Comparison of ENCODE assay signal across 9 mouse cellular contexts in the genomic region with DNA sequence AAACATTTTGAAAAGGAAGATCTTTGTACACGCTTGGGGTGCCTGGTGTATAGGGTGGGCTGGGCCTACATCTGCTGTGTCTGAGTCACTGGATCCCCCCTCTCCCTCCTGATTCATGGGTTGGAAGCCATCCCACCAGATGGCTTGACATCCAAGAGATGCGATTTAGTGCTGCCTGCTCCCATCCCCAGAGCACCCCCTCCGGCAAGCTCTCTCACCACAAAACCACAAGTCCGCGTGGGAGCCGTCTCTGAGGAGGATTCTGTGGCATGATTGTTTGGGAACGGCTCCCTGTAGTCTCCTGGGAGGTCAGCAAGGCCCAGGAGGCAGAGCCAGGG. TPM values are rescaled to one million over a fixed set of nuclear protein-coding genes. Genes with fewer than 3 reads are reported as not detected.
A peak's percentile ranks its signal among the peaks of the same experiment; 100 is the strongest.
DNase-seq lines count a peak whose midpoint lies in the region; ATAC-seq and TF ChIP-seq lines count a peak whose summit lies in the region.
"Had no signal": no experiment of that assay in that cellular context is flagged by ENCODE, and none has a peak within 500 bp of the region (broad histone marks: within the 10 kb centered on the region; RNA-seq: fewer than 3 reads in every experiment).

No protein-coding gene starts in this region.

- H3K27ac ChIP-seq in lung, embryonic 16.5 days (ENCODE audit: low read length) = peak overlapping the region; percentile 55
- H3K27ac ChIP-seq in gastrocnemius, adult 2 months = peak overlapping the region; percentile 61
- no peak overlapping the region for H3K27ac ChIP-seq in midbrain, embryonic 11.5 days (ENCODE audit: low read depth, low read length)

- no peak overlapping the region for H3K4me2 ChIP-seq in lung, embryonic 16.5 days (ENCODE audit: low read depth, low read length)
- no peak overlapping the region for H3K4me2 ChIP-seq in midbrain, embryonic 11.5 days
- H3K4me2 ChIP-seq: limb, embryonic 13.5 days had no signal

- H3K36me3 ChIP-seq in lung, embryonic 16.5 days (ENCODE audit: control insufficient read depth, insufficient read depth, low read length) = no peaks in the 10 kb centered on the region
- H3K36me3 ChIP-seq in midbrain, embryonic 11.5 days (ENCODE audit: control insufficient read depth, insufficient read depth, low read length) = no peaks in the 10 kb centered on the region
- H3K36me3 ChIP-seq: limb, embryonic 13.5 days had no signal

- no peak for ATAC-seq in lung, embryonic 16.5 days (ENCODE audit: low read depth)
- ATAC-seq in midbrain, embryonic 11.5 days (ENCODE audit: low FRiP score) = no peak
- ATAC-seq in megakaryocyte-erythroid progenitor cell, adult 5-6 weeks (replicated peaks; ENCODE audit: low FRiP score, low TSS enrichment, poor library complexity, severe bottlenecking) = no peak
- ATAC-seq in erythroblast, adult 5-6 weeks (replicated peaks; ENCODE audit: low FRiP score, poor library complexity, severe bottlenecking) = no peak

- TF ChIP-seq CTCF in gastrocnemius, adult 2 months (IDR thresholded peaks at IDR 0.05) = no peak

- peaks cover 11% of the 10 kb centered on the region for H3K9me3 ChIP-seq in lung, embryonic 16.5 days (ENCODE audit: control insufficient read depth, low read length)
- no peaks in the 10 kb centered on the region for H3K9me3 ChIP-seq in midbrain, embryonic 11.5 days (ENCODE audit: control insufficient read depth, low read length)

- WGBS in lung, embryonic 16.5 days = 49% methylated on average over 7 of the region's 7 CpGs
- 73% methylated on average over 7 of the region's 7 CpGs for WGBS in midbrain, embryonic 11.5 days

- no peaks in the 10 kb centered on the region for H3K27me3 ChIP-seq in lung, embryonic 16.5 days (ENCODE audit: control insufficient read depth, insufficient read depth, low read depth, low read length)
- H3K27me3 ChIP-seq in midbrain, embryonic 11.5 days (ENCODE audit: control insufficient read depth, insufficient read depth, low read length) = no peaks in the 10 kb centered on the region
- H3K27me3 ChIP-seq: limb, embryonic 13.5 days had no signal

- DNase-seq in lung, postnatal 25 days (ENCODE audit: low spot score) = no peak
- DNase-seq in gastrocnemius, adult 2 months = peak; percentile 65
- DNase-seq in layer of hippocampus, adult 18-20 months (ENCODE audit: low spot score in 2 of 2) = peak; percentile 88 to 92
- DNase-seq in ovary, postnatal 10 days (ENCODE audit: low spot score) = peak; percentile 60
- no peak for DNase-seq in midbrain, embryonic 11.5 days (ENCODE audit: low spot score, missing footprints)

- H3K4me1 ChIP-seq in lung, embryonic 16.5 days (replicated peaks; ENCODE audit: control insufficient read depth, insufficient read depth, low read length) = peaks cover 17% of the 10 kb centered on the region
- H3K4me1 ChIP-seq in midbrain, embryonic 11.5 days (ENCODE audit: control insufficient read depth, insufficient read depth, low read length) = no peaks in the 10 kb centered on the region

- H3K4me3 ChIP-seq in lung, embryonic 16.5 days (ENCODE audit: low read length) = no peak overlapping the region
- no peak overlapping the region for H3K4me3 ChIP-seq in gastrocnemius, adult 2 months
- H3K4me3 ChIP-seq in midbrain, embryonic 11.5 days (ENCODE audit: low read depth, low read length) = no peak overlapping the region
- H3K4me3 ChIP-seq: limb, embryonic 13.5 days had no signal

- H3K9ac ChIP-seq in lung, embryonic 16.5 days (ENCODE audit: low read length) = no peak overlapping the region
- no peak overlapping the region for H3K9ac ChIP-seq in midbrain, embryonic 11.5 days (ENCODE audit: low read length)
- H3K9ac ChIP-seq: limb, embryonic 13.5 days had no signal

- intact Hi-C loops in gastrocnemius, adult 2 months (cut with DNase I) = no loop called here

RNA-seq across cellular contexts. Expression of a gene that starts 45.5 kb away (rescaled TPM):
- 282 and 283 TPM in 2 replicates for polyA plus RNA-seq in lung, embryonic 16.5 days (2015; fragmentation: Nextera tagmentation; extraction: Ambion mirVana)
- total RNA-seq in gastrocnemius, adult 2 months (2021) = 10 to 100 TPM; 28.5 to 59.5 TPM
- total RNA-seq in layer of hippocampus, adult 18-20 months (2021) = 1 to 10 TPM; 6.0 TPM
- polyA plus RNA-seq in midbrain, embryonic 11.5 days (2014; fragmentation: Nextera tagmentation; extraction: Ambion mirVana) = 10.7 and 10.8 TPM in 2 replicates
- 0.70 TPM in 1 of 2 replicates, not detected in the other for total RNA-seq in megakaryocyte-erythroid progenitor cell, adult 5-6 weeks (2014; fragmentation: Nextera tagmentation)
- total RNA-seq in megakaryocyte-erythroid progenitor cell, adult 5-6 weeks (2017) = not detected in 2 replicates
- 0.84 TPM in 1 of 2 replicates, not detected in the other for total RNA-seq in erythroblast, adult 5-6 weeks (2015; ENCODE audit: low replicate concordance)
- 0.14 TPM in 1 of 2 replicates, not detected in the other for total RNA-seq in erythroblast, adult 5-6 weeks (2017; ENCODE audit: low replicate concordance)

RNA-seq across cellular contexts. Expression of a gene that starts 57.1 kb away (rescaled TPM):
- 329 and 333 TPM in 2 replicates for polyA plus RNA-seq in lung, embryonic 16.5 days (2015; fragmentation: Nextera tagmentation; extraction: Ambion mirVana)
- total RNA-seq in gastrocnemius, adult 2 months (2021) = 10 to 100 TPM; 30.5 to 59.0 TPM
- 10 to 100 TPM; 31.4 to 36.0 TPM for total RNA-seq in layer of hippocampus, adult 18-20 months (2021)
- 12.8 and 12.9 TPM in 2 replicates for polyA plus RNA-seq in midbrain, embryonic 11.5 days (2014; fragmentation: Nextera tagmentation; extraction: Ambion mirVana)
- not detected in 2 replicates for total RNA-seq in megakaryocyte-erythroid progenitor cell, adult 5-6 weeks (2014; fragmentation: Nextera tagmentation)
- total RNA-seq in megakaryocyte-erythroid progenitor cell, adult 5-6 weeks (2017) = not detected in 2 replicates
- 0.42 and 0.58 TPM in 2 replicates for total RNA-seq in erythroblast, adult 5-6 weeks (2015; ENCODE audit: low replicate concordance)
- 0.68 TPM in 1 of 2 replicates, not detected in the other for total RNA-seq in erythroblast, adult 5-6 weeks (2017; ENCODE audit: low replicate concordance)

Comparison
In these comparisons a context has a peak if more than half of its experiments do, and no peak if none do; other contexts are left out.
1. DNase-seq: peak in gastrocnemius, adult 2 months (single experiment), layer of hippocampus, adult 18-20 months (2 of 2) and ovary, postnatal 10 days (single experiment); none in lung, postnatal 25 days (single experiment) and midbrain, embryonic 11.5 days (single experiment).
2. RNA of a gene that starts 45.5 kb away (total RNA-seq): 28.5 to 59.5 TPM in gastrocnemius, adult 2 months; 6.0 TPM in layer of hippocampus, adult 18-20 months, 0.70 TPM in megakaryocyte-erythroid progenitor cell, adult 5-6 weeks and 0.14 to 0.84 TPM in erythroblast, adult 5-6 weeks; every median in the first group is over 4 times any median in the second.
3. RNA of a gene that starts 57.1 kb away (total RNA-seq): 30.5 to 59.0 TPM in gastrocnemius, adult 2 months and 31.4 to 36.0 TPM in layer of hippocampus, adult 18-20 months; 0.42 to 0.68 TPM in erythroblast, adult 5-6 weeks and not detected in megakaryocyte-erythroid progenitor cell, adult 5-6 weeks; every median in the first group is over 10 times any median in the second.